Mouse (Mus musculus) MEL (cell line): ENCODE measurements around the gene Slc35e4. TPM values are rescaled to one million over a fixed set of nuclear protein-coding genes. Genes with fewer than 3 reads are reported as not detected.

Experiments used
- DNase-seq: peaks from one replicate; pipeline ENCODE4 v3.0.0; 2011; ENCODE audit warnings: low read depth, low spot score
- H3K27ac ChIP-seq: 2 replicates; pipeline ENCODE4 v1.5.1; 2012; ENCODE audit warnings: low read depth, mild to moderate bottlenecking, control low read depth, low read length, moderate library complexity; ENCODE audit not compliant: control insufficient read depth
- H3K27me3 ChIP-seq, 2 experiments: fragments of 150-350 bp in 1 of 2; sonication (generic) in 1 of 2; 2 replicates each; pipeline ENCODE4 v1.6.1; 2012; ENCODE audit warnings: low read length in 2 of 2, mild to moderate bottlenecking in 2 of 2, improper control_type of control experiment in 1 of 2, moderate library complexity in 1 of 2; ENCODE audit not compliant: insufficient read depth in 2 of 2, control insufficient read depth in 1 of 2
- H3K36me3 ChIP-seq, 2 experiments: 2 replicates each; pipeline ENCODE4 v1.6.1; 2012 to 2014; ENCODE audit warnings: low read length in 2 of 2, improper control_type of control experiment in 1 of 2, inconsistent platforms in 1 of 2, mild to moderate bottlenecking in 1 of 2; ENCODE audit not compliant: insufficient read depth in 2 of 2, control insufficient read depth in 1 of 2
- H3K4me1 ChIP-seq, 2 experiments: fragments of 150-350 bp in 1 of 2; sonication (generic) in 1 of 2; 2 replicates each; pipeline ENCODE4 v1.6.1; 2012; ENCODE audit warnings: low read length in 2 of 2, improper control_type of control experiment in 1 of 2, mild to moderate bottlenecking in 1 of 2; ENCODE audit not compliant: insufficient read depth in 2 of 2, control insufficient read depth in 1 of 2
- H3K4me3 ChIP-seq, 2 experiments: fragments of 150-350 bp in 1 of 2; sonication (generic) in 1 of 2; 2 replicates each; pipeline ENCODE4 v1.5.1; 2012; ENCODE audit warnings: low read depth in 2 of 2, low read length in 2 of 2, mild to moderate bottlenecking in 2 of 2, moderate library complexity in 2 of 2, control low read depth in 1 of 2, improper control_type of control experiment in 1 of 2; ENCODE audit not compliant: control insufficient read depth in 1 of 2, insufficient read depth in 1 of 2
- H3K79me2 ChIP-seq: 2 replicates; pipeline ENCODE4 v1.6.1; 2012; ENCODE audit warnings: mild to moderate bottlenecking, low read length, moderate library complexity; ENCODE audit not compliant: control insufficient read depth, poor library complexity, insufficient read depth
- H3K9ac ChIP-seq: 2 replicates; pipeline ENCODE4 v1.6.1; 2012; ENCODE audit warnings: low read depth, mild to moderate bottlenecking, control low read depth, low read length, moderate library complexity; ENCODE audit not compliant: control insufficient read depth, poor library complexity, severe bottlenecking
- H3K9me3 ChIP-seq: fragments of 150-350 bp; sonication (generic); replicated peaks from 2 replicates; pipeline ENCODE4 v1.6.1; 2012; ENCODE audit warnings: mild to moderate bottlenecking, low read length, improper control_type of control experiment, moderate library complexity; ENCODE audit not compliant: insufficient read depth
- CHD2 ChIP-seq: IDR thresholded peaks from 2 replicates; pipeline ENCODE4 v1.6.1; 2011; ENCODE audit warnings: low read length, improper control_type of control experiment
- ELF1 ChIP-seq: IDR thresholded peaks from 2 replicates; pipeline ENCODE4 v1.6.1; 2014; ENCODE audit warnings: low read depth, mild to moderate bottlenecking, inconsistent platforms, low read length, improper control_type of control experiment, moderate library complexity
- EP300 ChIP-seq, 2 experiments: IDR thresholded peaks; 2 replicates each; pipeline ENCODE4 v1.6.1; 2011; ENCODE audit warnings: improper control_type of control experiment in 2 of 2, low read length in 2 of 2, low read depth in 1 of 2, mild to moderate bottlenecking in 1 of 2
- GATA1 ChIP-seq: IDR thresholded peaks from 2 replicates; pipeline ENCODE4 v1.6.1; 2011; ENCODE audit warnings: low read depth, low read length, improper control_type of control experiment
- HCFC1 ChIP-seq: IDR thresholded peaks from 2 replicates; pipeline ENCODE4 v1.6.1; 2012; ENCODE audit warnings: low read depth, mild to moderate bottlenecking, inconsistent platforms, low read length, improper control_type of control experiment, moderate library complexity
- KAT2A ChIP-seq: conservative IDR thresholded peaks from 2 replicates; pipeline ENCODE4 v1.6.1; 2012; ENCODE audit warnings: low read depth, low read length, improper control_type of control experiment, inconsistent platforms
- MAZ ChIP-seq: IDR thresholded peaks from 2 replicates; pipeline ENCODE4 v1.6.1; 2012; ENCODE audit warnings: low read depth, mild to moderate bottlenecking, inconsistent platforms, low read length, improper control_type of control experiment
- MEF2A ChIP-seq: IDR thresholded peaks from 2 replicates; pipeline ENCODE4 v1.6.1; 2014; ENCODE audit warnings: low read depth, mild to moderate bottlenecking, inconsistent platforms, low read length, improper control_type of control experiment; ENCODE audit not compliant: poor library complexity, insufficient replicate concordance, severe bottlenecking; ENCODE audit errors: extremely low read depth
- MYC ChIP-seq: IDR thresholded peaks from 2 replicates; pipeline ENCODE4 v1.6.1; 2011; ENCODE audit warnings: low read depth, mild to moderate bottlenecking, low read length, improper control_type of control experiment, moderate library complexity
- RAD21 ChIP-seq: IDR thresholded peaks from 2 replicates; pipeline ENCODE4 v1.6.1; 2011; ENCODE audit warnings: mild to moderate bottlenecking, low read depth, low read length, improper control_type of control experiment
- TCF12 ChIP-seq: IDR thresholded peaks from 2 replicates; pipeline ENCODE4 v1.6.1; 2014; ENCODE audit warnings: low read depth, mild to moderate bottlenecking, inconsistent platforms, low read length, improper control_type of control experiment, moderate library complexity
- USF1 ChIP-seq: IDR thresholded peaks from 2 replicates; pipeline ENCODE4 v1.6.1; 2014; ENCODE audit warnings: low read depth, mild to moderate bottlenecking, inconsistent platforms, low read length, improper control_type of control experiment, moderate library complexity
- USF2 ChIP-seq, 2 experiments: IDR thresholded peaks; 2 replicates each; pipeline ENCODE4 v1.6.1; 2011 to 2012; ENCODE audit warnings: improper control_type of control experiment in 2 of 2, low read length in 2 of 2, borderline replicate concordance in 1 of 2, inconsistent platforms in 1 of 2, low read depth in 1 of 2, mild to moderate bottlenecking in 1 of 2; ENCODE audit not compliant: insufficient read depth in 1 of 2
- ZC3H11A ChIP-seq: IDR thresholded peaks from 2 replicates; pipeline ENCODE4 v1.6.1; 2012; ENCODE audit warnings: low read depth, mild to moderate bottlenecking, inconsistent platforms, low read length, improper control_type of control experiment
- polyA plus RNA-seq, 2 experiments: library from polyadenylated mRNA; stranded (reverse) in 1 of 2; unstranded in 1 of 2; fragments of >175 nt in 1 of 2; fragments of >200 nt in 1 of 2; gene quantifications; 2 replicates each; pipeline versions ENCODE4 v1.2.1 to v1.2.4; 2012; ENCODE audit warnings: low replicate concordance in 2 of 2, low read depth in 1 of 2; ENCODE audit not compliant: insufficient read length in 2 of 2, insufficient read depth in 1 of 2, missing spikeins in 1 of 2
- total RNA-seq: library from RNA; depleted of rRNA; stranded (reverse); fragments of 300-350 nt; gene quantifications from 2 replicates; pipeline ENCODE4 v1.2.3, GENCODE M21; 2012

Slc35e4 gene
- total and polyA plus RNA-seq, 3 experiments: 12.1 to 14.0 TPM; not detected in 1

DNA sequence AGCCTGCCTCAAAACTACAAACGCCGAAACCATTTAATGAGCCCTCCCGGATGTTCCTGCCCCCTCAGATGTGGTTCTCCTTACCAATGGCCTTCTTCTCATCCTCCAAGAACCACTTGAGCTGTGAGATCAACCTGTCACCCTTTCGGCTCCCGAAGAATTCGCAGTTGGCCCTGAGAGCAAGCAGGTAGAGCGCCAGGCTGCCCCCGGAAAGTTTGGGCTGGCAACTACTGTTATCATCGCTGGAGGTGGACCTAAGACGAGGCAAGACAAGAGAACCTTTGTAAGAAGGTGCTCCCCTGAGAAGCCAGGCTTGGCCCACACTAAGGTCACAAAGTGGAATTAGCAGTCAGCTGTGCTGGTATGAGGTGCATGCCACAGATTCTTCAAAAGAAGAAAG, 11.5 kb upstream of the Slc35e4 start:
- DNase-seq: no peak
- H3K4me3 ChIP-seq: no peak overlapping the region

GRCm38 (mm10) chr11:3922731-3923130, 8.3 kb upstream of the Slc35e4 start:
- Histone ChIP-seq H3K9ac (no peak overlapping the region), H3K27ac (no peak overlapping the region), H3K4me1 (peaks cover 6 to 16% of the 10 kb centered on the region in 2 experiments), H3K36me3 (peaks cover 0 to 6% of the 10 kb centered on the region in 2 experiments; a peak in 1 of 4 replicates), H3K4me3 (no peak overlapping the region), H3K9me3 (no peaks in the 10 kb centered on the region), H3K79me2 (no peaks in the 10 kb centered on the region), H3K27me3 (no peaks in the 10 kb centered on the region)
- TF ChIP-seq USF2 (IDR thresholded peaks at IDR 0.05; ENCODE audit: borderline replicate concordance in 1 of 2, insufficient read depth in 1 of 2, low read depth in 1 of 2, low read length in 2 of 2) (no peak), TCF12 (peak; percentile 50; the same call in 1 of the 2 replicates), RAD21 (no peak), EP300 (IDR thresholded peaks at IDR 0.05; ENCODE audit: low read depth in 1 of 2, low read length in 2 of 2) (peak; percentile 53 to 63; a peak in 3 of 4 replicates), GATA1 (peak; percentile 72)
- DNase-seq: no peak

More for the DNA sequence above, 11.5 kb upstream of the Slc35e4 start:
- Histone ChIP-seq H3K9me3 (no peaks in the 10 kb centered on the region), H3K27ac (no peak overlapping the region), H3K36me3 (peaks cover 0 to 10% of the 10 kb centered on the region in 2 experiments; a peak in 2 of 4 replicates), H3K9ac (no peak overlapping the region), H3K27me3 (no peaks in the 10 kb centered on the region), H3K4me1 (peaks cover 6 to 29% of the 10 kb centered on the region in 2 experiments), H3K79me2 (no peaks in the 10 kb centered on the region)
- TF ChIP-seq MAZ (no peak), HCFC1 (no peak), KAT2A (no peak), USF1 (no peak), MYC (no peak), ELF1 (no peak), USF2 (IDR thresholded peaks at IDR 0.05; ENCODE audit: borderline replicate concordance in 1 of 2, insufficient read depth in 1 of 2, low read depth in 1 of 2, low read length in 2 of 2) (no peak), CHD2 (no peak), MEF2A (no peak), ZC3H11A (no peak)
